Mouse (Mus musculus) spleen, adult 18-20 months (tissue): ENCODE measurements at regions not wholly inside any gene's neighbourhood (a gene's known extent, or its start where the extent isn't known, plus 50 kb on each side); places are given as distances from the start of the nearest gene placed in this dataset.

Experiments
- DNase-seq, 2 experiments: peaks; one replicate each; pipeline ENCODE4 v3.0.0; 2022; ENCODE audit warnings: mixed read lengths in 2 of 2

DNA sequence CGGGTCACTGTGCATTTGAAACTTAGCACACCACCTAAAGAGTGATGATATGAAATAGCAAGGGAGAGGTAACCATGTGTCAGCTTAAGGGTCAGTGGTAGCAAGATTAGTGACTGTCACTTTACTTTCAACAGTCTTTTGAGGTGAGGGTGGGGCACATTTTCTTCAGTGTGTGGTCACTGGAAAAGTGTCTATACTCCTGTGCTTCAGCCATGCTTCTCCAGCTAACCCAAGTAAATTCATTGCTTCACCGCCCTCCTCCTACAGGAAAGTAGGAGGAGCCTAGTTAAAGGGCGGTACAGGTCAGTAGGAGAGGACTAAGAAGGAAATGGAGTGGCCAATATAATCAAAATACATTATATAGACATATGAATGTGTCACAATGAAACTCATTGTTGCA, 55.7 kb upstream of the Mef2a start:
- DNase-seq: no peak

DNA sequence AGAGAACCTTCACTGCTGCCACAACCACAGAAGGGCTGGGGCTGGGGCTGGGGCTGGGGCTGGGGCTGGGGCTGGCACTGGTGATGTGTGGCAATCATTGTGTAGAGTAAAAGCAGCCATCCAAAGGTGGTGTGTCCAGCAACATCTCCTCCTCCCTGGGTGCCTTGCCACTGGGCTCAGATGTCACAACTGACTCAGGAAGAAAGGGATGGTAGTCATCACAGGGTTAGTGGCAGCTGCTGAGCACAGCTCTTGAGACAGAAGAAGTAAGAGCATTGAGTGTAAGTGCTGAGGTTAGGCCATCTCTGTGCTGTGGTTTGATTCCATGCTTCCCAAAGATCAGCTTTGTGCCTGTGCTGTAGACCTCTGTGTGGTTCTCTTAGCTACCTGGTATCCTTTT, 53.4 kb upstream of the Mef2a start:
- DNase-seq: no peak

- no peak for DNase-seq
These were observed 52.9 kb upstream of the Mef2a start for GRCm38 (mm10) chr7:67425581-67425980.

DNA sequence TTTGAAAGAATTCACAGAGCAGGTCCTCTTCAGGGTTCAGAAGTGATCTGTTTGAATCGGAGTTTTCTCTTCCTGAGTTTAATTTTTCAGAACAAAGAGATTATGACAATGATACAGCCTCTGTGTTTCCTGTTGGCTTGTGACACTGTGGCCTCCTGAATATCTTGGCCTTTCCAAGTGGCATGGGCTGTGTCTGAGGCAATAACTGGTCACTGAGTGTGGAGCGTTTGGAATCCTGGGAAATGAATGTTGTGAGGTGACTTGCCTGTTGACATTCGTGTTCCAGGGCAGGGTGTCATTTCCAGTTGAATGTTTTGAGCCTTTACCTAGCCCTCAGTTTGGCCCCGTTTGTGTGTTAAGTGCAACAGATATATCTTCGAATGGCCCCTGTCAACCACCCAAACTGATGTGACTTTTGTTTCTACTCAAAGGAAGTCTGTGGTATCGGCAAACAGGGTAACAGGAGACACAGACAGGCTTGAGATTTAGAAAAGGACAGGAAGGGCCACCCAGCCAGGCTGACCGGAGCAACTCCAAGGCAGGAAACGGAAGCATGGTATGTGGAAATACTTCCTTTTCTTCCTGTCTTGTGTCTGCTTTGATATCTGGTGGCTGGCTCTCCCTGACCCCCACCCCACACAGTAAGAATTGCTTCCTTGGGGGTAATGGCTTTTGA, 52.3 kb upstream of the Mef2a start:
- no peak for DNase-seq
